Mouse (Mus musculus): ENCODE measurements at regions not wholly inside any gene's neighbourhood (a gene's known extent, or its start where the extent isn't known, plus 50 kb on each side); places are given as distances from the start of the nearest gene placed in this dataset.
"Not testable (repeated sequence)": the region's sequence is repeated elsewhere in the genome, so short reads cannot be mapped to it uniquely, and the experiment has no call there.

GRCm38 (mm10) chr12:25565131-25565530 lies 468.2 kb upstream of the Id2 start:
- DNase-seq: no peak

DNA sequence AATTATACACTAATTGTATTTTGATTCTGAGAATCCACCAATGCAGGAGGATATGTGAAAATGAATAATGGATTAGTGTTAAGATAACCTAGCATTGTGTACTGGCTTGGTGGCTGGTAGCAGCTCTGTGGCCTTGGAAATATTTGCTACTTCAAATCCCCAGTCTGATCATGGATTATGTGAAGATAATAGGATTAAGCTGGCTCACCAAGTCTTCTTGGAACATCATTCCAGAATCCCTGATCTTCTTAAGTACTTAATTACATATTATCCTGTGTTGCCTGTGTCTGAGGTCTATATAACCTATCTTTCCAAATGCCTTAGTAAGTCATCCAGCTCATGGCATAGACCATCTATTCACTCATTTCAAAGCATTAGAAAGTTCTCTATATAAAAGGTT lies 462.7 kb upstream of the Id2 start:
- no peak for DNase-seq

GRCm38 (mm10) chr12:25553656-25554055 lies 456.7 kb upstream of the Id2 start:
- DNase-seq: no peak

- no peak for DNase-seq
Measured at GRCm38 (mm10) chr12:25549735-25550134, 452.8 kb upstream of the Id2 start.

DNA sequence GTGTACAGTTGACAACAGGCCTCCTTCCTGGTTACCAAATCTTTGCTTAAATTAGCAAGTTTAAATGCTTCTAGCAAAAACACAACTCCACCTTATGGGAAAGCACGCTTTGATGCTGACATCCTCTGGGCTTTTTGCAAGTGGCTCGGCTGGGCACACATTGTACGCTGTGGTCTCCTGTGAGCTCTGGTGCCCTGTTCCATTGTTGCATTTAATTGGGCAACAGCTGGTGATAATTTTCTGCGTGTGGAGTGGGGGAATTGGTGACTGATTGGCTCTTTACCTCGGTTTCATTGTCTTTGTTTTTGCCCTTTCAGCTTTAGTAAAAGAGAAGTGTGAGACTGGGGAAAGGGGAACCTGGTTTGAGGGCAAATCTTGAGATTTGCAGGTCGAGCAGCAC lies 447.3 kb upstream of the Id2 start:
- DNase-seq: no peak

DNA sequence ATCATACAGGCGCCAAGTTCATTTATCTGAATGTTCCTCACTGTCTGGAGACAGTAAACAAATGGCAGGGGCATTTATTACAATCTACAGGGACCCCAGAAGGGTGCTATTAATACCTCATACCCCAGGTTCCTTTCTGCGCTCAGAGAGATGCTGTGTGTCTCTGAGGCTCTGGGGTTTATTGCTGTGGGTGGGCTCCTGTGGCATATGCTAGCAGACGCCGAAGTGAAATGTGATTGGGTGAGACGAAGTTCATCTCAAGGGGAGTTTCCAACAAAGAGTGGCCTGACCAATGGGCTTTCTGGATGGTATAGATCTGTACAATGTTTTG lies 437.6 kb upstream of the Id2 start:
- DNase-seq: no peak

- no peak for DNase-seq
Measured at GRCm38 (mm10) chr12:25533709-25534619, 437.0 kb upstream of the Id2 start.

- no peak for DNase-seq
Measured at GRCm38 (mm10) chr12:25530483-25530882, 433.5 kb upstream of the Id2 start.

DNA sequence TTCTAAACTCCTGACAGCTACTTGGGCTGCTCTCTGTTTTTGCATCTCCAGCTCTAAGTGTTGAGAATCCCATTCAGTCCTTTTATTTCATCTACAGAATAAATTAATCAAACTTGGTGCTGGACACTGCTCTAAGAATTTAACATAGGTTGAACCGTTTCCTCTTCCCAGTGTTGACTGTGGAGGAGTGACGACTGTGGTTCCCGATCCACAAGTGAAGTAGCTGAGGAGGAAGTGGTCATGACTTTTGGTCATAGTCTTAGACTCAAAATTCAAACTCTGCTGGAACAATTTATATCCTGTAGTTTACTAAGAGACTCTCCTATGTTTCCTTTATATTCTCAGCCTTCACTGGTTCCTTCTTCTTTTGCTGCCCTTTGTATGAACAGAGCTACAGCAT lies 432.6 kb upstream of the Id2 start:
- no peak for DNase-seq

DNA sequence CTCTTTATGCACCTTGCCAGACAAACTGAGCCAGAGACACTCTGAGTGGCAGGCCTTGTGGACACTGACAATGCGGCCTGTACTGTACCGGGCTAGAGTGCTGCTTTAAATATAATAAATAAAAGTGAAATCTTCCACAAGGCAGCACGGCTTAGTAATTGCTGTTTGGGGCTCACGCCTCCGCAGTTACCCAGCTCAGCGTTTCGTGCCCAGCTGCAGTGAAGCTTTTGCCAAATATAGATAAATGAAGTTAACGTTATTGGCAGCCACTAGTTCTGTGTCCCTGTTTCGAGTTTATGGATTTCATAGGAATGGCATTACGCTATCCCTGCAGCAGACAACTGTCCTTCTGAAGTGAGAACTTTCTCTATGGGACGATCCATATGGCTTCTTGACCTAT lies 429.7 kb upstream of the Id2 start:
- no peak for DNase-seq

GRCm38 (mm10) chr12:25516738-25517137 lies 419.8 kb upstream of the Id2 start:
- no peak for DNase-seq

DNA sequence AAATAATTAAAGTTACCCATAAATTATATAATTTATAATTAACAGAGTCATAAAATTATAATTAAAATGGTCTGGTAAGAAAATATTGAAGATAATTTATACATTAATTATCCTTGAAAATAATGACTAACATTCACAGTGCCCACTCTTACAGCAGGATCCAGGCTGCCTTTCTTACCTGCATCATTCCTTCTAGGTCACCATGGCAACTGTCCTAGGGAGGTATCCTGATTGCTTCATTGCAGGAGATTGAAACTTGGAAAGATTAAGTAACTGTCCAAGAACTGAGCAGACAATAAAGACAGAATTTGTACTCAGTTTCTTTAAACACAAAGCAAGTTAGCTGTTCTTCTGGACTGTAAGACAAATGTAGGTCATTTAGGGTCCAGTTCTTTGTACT lies 416.7 kb upstream of the Id2 start:
- no peak for DNase-seq

- no peak for DNase-seq
Measured at GRCm38 (mm10) chr12:25509666-25510065, 412.7 kb upstream of the Id2 start.

DNA sequence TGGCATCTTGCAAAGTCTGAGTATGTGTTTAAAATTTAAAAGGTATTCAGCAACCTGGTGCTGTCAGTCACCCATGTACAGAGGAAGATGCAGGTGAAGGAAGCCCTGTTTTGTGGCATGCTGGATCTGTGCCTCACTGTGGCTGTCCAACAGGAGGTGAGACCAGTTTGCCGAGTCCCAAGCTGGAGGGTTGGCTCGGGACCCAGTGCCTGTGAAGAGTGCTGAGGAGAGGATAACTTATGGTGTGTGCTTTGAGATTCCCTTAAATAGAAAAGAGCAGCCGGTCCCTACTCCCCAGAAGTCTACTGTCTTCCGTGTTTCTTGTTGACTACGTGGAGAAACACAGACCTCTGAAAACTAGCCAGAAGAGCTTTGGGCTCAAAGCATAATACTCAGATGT lies 396.3 kb upstream of the Id2 start:
- no peak for DNase-seq

DNA sequence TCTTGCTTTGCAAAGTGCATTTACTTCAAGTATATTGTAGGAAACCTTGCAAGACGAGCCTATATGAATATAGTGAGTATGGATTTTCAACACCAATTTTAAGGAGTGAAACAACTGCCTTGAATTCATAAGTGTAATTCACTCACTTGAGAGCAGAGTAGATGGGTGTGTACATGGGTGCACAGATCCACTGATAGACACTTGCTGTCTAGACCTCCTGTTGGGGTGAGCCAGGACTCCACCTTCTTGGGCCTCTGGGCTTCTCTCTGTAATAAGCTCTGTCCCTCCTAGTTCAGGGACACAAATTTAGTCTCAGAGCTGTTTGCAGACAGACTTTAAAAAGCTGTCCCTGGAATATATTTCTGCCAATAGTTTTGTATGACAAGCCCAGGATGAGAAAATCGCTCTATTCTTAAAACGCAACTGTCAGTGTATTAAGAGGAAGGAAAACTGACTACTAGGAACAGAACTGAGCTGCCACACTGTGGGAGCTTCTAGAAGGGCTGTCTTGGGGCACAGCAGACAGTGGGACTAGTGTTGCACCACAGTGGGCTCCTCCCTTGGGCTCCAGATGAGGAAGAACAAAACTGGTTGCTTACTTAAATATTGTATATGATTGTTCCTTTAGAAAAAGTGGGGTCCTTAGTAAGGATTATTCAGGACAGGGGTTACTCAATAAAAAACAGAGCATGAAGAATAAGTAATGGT lies 395.7 kb upstream of the Id2 start:
- no peak for DNase-seq

- DNase-seq: no peak
Measured at GRCm38 (mm10) chr12:25475180-25475758, 378.3 kb upstream of the Id2 start.

DNA sequence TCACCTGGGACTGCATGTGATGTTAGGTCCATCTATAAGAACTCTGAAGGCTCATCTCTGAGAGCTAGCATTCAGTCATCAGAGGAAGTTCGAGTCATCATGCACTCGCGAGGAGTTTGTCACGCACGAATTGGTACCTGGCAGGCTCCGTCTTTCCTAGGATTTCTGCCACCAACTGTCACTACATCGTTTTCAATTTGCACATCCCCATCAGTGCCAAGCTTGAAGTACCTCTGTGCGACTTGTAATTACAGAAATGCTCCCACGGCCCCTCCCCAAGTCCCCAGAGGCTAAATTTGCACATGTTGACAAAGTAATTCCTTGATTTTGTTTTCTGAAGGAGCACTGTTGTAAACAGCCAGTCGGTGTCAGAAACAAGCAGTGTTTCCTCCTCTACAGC lies 372.2 kb upstream of the Id2 start:
- no peak for DNase-seq

- DNase-seq: no peak
Measured at GRCm38 (mm10) chr12:25467789-25468188, 370.8 kb upstream of the Id2 start.

DNA sequence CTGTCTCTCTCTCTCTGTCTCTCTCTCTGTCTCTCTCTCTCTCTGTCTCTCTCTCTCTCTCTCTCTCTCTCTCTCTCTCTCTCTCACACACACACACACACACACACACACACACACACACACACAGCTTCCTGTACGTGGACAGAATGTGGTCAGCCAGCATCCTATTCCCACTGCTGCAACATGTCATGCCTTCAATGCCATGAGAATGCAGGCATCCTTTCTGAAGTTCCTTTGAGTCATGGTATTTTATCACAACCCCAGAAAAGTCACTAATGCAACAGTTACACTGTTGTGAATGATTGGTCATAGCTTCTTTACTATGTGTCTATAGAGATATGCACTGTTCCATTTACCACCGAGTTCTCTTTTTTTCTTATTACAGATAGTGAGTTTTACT lies 365.8 kb upstream of the Id2 start:
- DNase-seq: not testable (repeated sequence)

GRCm38 (mm10) chr12:25455281-25455989 lies 358.5 kb upstream of the Id2 start:
- DNase-seq: no peak

GRCm38 (mm10) chr12:25453356-25453755 lies 356.4 kb upstream of the Id2 start:
- DNase-seq: no peak

DNA sequence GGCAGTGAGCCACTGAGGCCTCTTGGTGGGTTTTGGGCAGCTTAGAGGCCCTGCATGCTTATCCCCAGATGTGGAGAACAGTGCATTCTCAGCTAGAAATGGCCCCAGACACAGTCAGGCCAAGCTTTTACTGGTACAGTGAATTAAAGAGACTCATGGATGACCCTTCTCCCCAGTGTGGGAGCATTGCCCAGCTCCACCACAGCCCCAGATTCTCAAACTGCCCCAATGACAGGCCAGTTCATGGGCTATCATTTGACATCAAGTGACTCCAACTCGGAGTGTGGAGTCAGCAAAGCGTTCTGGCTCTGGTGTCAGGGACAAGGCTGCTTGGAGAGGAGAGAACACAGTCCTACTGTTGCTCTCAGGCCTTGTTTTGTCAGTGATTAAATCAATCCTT lies 354.2 kb upstream of the Id2 start:
- DNase-seq: no peak

- DNase-seq: no peak
Measured at GRCm38 (mm10) chr12:25444355-25444754, 347.4 kb upstream of the Id2 start.
